Mouse (Mus musculus): ENCODE results near the gene Npas1.

The Npas1 gene

GRCm38 (mm10) chr7:16471549-16471948 lies 6.0 kb downstream of the Npas1 start:
- no peak for DNase-seq (ENCODE audit: inconsistent ontology term)

- no peak for DNase-seq (ENCODE audit: inconsistent ontology term)
Observed at GRCm38 (mm10) chr7:16468115-16468514, 9.4 kb downstream of the Npas1 start.

- no peak for DNase-seq (ENCODE audit: inconsistent ontology term)
Observed at GRCm38 (mm10) chr7:16466565-16466964, 11.0 kb downstream of the Npas1 start.

GRCm38 (mm10) chr7:16465568-16465967 lies 12.0 kb downstream of the Npas1 start:
- no peak for DNase-seq (ENCODE audit: inconsistent ontology term)

- DNase-seq (ENCODE audit: inconsistent ontology term): peak; percentile 28
Observed at GRCm38 (mm10) chr7:16465160-16465559, 12.4 kb downstream of the Npas1 start.

- peak; percentile 59 for DNase-seq (ENCODE audit: inconsistent ontology term)
Observed at GRCm38 (mm10) chr7:16463214-16463613, 14.3 kb downstream of the Npas1 start.

GRCm38 (mm10) chr7:16461705-16462104 lies 15.8 kb downstream of the Npas1 start:
- no peak for DNase-seq (ENCODE audit: inconsistent ontology term)

- no peak for DNase-seq (ENCODE audit: inconsistent ontology term)
Observed at GRCm38 (mm10) chr7:16461151-16461550, 16.4 kb downstream of the Npas1 start.

GRCm38 (mm10) chr7:16460566-16460965 lies 17.0 kb downstream of the Npas1 start:
- DNase-seq (ENCODE audit: inconsistent ontology term): no peak

- DNase-seq (ENCODE audit: inconsistent ontology term): no peak
Observed at GRCm38 (mm10) chr7:16456289-16456688, 21.2 kb downstream of the Npas1 start.

- no peak for DNase-seq (ENCODE audit: inconsistent ontology term)
Observed at GRCm38 (mm10) chr7:16455016-16455415, 22.5 kb downstream of the Npas1 start.

- DNase-seq (ENCODE audit: inconsistent ontology term): peak; percentile 71
Observed at GRCm38 (mm10) chr7:16453118-16453711, 24.3 kb downstream of the Npas1 start.

- DNase-seq (ENCODE audit: inconsistent ontology term): peak; percentile 94
Observed at GRCm38 (mm10) chr7:16452587-16453073, 24.9 kb downstream of the Npas1 start, which contains the start of gene Tmem160. Gene Tmem160 (plus strand): TSS chr7:16452779.

GRCm38 (mm10) chr7:16451656-16452055 lies 25.9 kb downstream of the Npas1 start:
- DNase-seq (ENCODE audit: inconsistent ontology term): no peak

GRCm38 (mm10) chr7:16441241-16441640 lies 36.3 kb downstream of the Npas1 start:
- no peak for DNase-seq (ENCODE audit: inconsistent ontology term)

- DNase-seq (ENCODE audit: inconsistent ontology term): no peak
Observed at GRCm38 (mm10) chr7:16435088-16435487, 42.4 kb downstream of the Npas1 start.

- peak; percentile 57 for DNase-seq (ENCODE audit: inconsistent ontology term)
Observed at GRCm38 (mm10) chr7:16433352-16433971, 44.1 kb downstream of the Npas1 start.

GRCm38 (mm10) chr7:16426129-16426729 lies 51.3 kb downstream of the Npas1 start:
- peak; percentile 72 for DNase-seq (ENCODE audit: inconsistent ontology term)

GRCm38 (mm10) chr7:16425721-16426120 lies 51.8 kb downstream of the Npas1 start:
- DNase-seq (ENCODE audit: inconsistent ontology term): no peak

GRCm38 (mm10) chr7:16423731-16424130 lies 53.8 kb downstream of the Npas1 start:
- no peak for DNase-seq (ENCODE audit: inconsistent ontology term)

GRCm38 (mm10) chr7:16422222-16422856 lies 55.2 kb downstream of the Npas1 start:
- no peak for DNase-seq (ENCODE audit: inconsistent ontology term)

GRCm38 (mm10) chr7:16420493-16421118 lies 56.9 kb downstream of the Npas1 start:
- DNase-seq (ENCODE audit: inconsistent ontology term): no peak

Measured in Muller cell, postnatal 12 days (primary cell).